ENCODE assay signal across 8 mouse cellular contexts in genomic region chr2:91953825-91954224, GRCm38 (mm10). TPM values are rescaled to one million over a fixed set of nuclear protein-coding genes. Genes with fewer than 3 reads are reported as not detected.
DNase-seq lines count a peak whose midpoint lies in the region; ATAC-seq and TF ChIP-seq lines count a peak whose summit lies in the region.

No protein-coding gene starts in this region.

- H3K9ac ChIP-seq in midbrain, embryonic 14.5 days (replicated peaks; ENCODE audit: low read length) = no peak overlapping the region
- H3K9ac ChIP-seq in embryonic facial prominence, embryonic 15.5 days = no peak overlapping the region
- H3K9ac ChIP-seq in intestine, postnatal 0 days (ENCODE audit: low read depth, low read length) = no peak overlapping the region
- H3K9ac ChIP-seq in lung, embryonic 14.5 days = no peak overlapping the region
- H3K9ac ChIP-seq in forebrain, embryonic 15.5 days (replicated peaks) = no peak overlapping the region

- WGBS in midbrain, embryonic 10.5 days = 29% methylated on average over 5 of the region's 5 CpGs
- WGBS in midbrain, embryonic 14.5 days = 28% methylated on average over 5 of the region's 5 CpGs
- 24% methylated on average over 5 of the region's 5 CpGs for WGBS in embryonic facial prominence, embryonic 15.5 days
- WGBS in intestine, postnatal 0 days = 10% methylated on average over 5 of the region's 5 CpGs
- WGBS in lung, embryonic 14.5 days = 21% methylated on average over 5 of the region's 5 CpGs
- WGBS in forebrain, embryonic 15.5 days = 22% methylated on average over 5 of the region's 5 CpGs

- intact Hi-C loops in left cerebral cortex, postnatal 4 days (cut with DNase I) = no loop called here
- intact Hi-C loops in left cerebral cortex, postnatal 14 days (cut with DNase I) = no loop called here

- TF ChIP-seq CTCF in intestine, postnatal 0 days (IDR thresholded peaks at IDR 0.05; ENCODE audit: low read depth) = peak; percentile 34; the same call in 1 of the 2 replicates
- peak; percentile 11; the same call in 1 of the 2 replicates for TF ChIP-seq CTCF in lung, embryonic 14.5 days (IDR thresholded peaks at IDR 0.05; ENCODE audit: low read depth)

- H3K4me3 ChIP-seq in midbrain, embryonic 10.5 days = no peak overlapping the region
- H3K4me3 ChIP-seq in midbrain, embryonic 14.5 days (replicated peaks; ENCODE audit: low read depth, low read length) = no peak overlapping the region
- no peak overlapping the region for H3K4me3 ChIP-seq in embryonic facial prominence, embryonic 15.5 days (replicated peaks)
- H3K4me3 ChIP-seq in intestine, postnatal 0 days (ENCODE audit: low read depth, low read length) = no peak overlapping the region
- no peak overlapping the region for H3K4me3 ChIP-seq in lung, embryonic 14.5 days (ENCODE audit: low read depth, low read length)
- no peak overlapping the region for H3K4me3 ChIP-seq in forebrain, embryonic 15.5 days

- no peak for DNase-seq in midbrain, embryonic 10.5 days (ENCODE audit: low spot score)
- no peak for DNase-seq in midbrain, embryonic 14.5 days
- peak; percentile 81 for DNase-seq in lung, embryonic 14.5 days
- DNase-seq in left cerebral cortex, postnatal 4 days = no peak
- no peak for DNase-seq in left cerebral cortex, postnatal 14 days (ENCODE audit: low spot score in 2 of 2)

- no peak overlapping the region for H3K4me2 ChIP-seq in midbrain, embryonic 14.5 days (ENCODE audit: low read length)
- no peak overlapping the region for H3K4me2 ChIP-seq in embryonic facial prominence, embryonic 15.5 days (replicated peaks)
- 0 out of 2 replicates have a peak overlapping the region, but pooled peaks have one; percentile 4 for H3K4me2 ChIP-seq in intestine, postnatal 0 days (replicated peaks; ENCODE audit: low read depth)
- H3K4me2 ChIP-seq in lung, embryonic 14.5 days = no peak overlapping the region
- H3K4me2 ChIP-seq in forebrain, embryonic 15.5 days (replicated peaks) = no peak overlapping the region

- peaks cover 42% of the 10 kb centered on the region for H3K4me1 ChIP-seq in midbrain, embryonic 10.5 days
- H3K4me1 ChIP-seq in midbrain, embryonic 14.5 days (ENCODE audit: control insufficient read depth, insufficient read depth, low read length) = peaks cover 25% of the 10 kb centered on the region
- H3K4me1 ChIP-seq in embryonic facial prominence, embryonic 15.5 days = peaks cover 63% of the 10 kb centered on the region
- peaks cover 16% of the 10 kb centered on the region; the same call in 1 of the 2 replicates for H3K4me1 ChIP-seq in intestine, postnatal 0 days (replicated peaks; ENCODE audit: control insufficient read depth, insufficient read depth, low read length)
- peaks cover 52% of the 10 kb centered on the region for H3K4me1 ChIP-seq in lung, embryonic 14.5 days (ENCODE audit: insufficient read depth)
- H3K4me1 ChIP-seq in forebrain, embryonic 15.5 days = peaks cover 58% of the 10 kb centered on the region

- ATAC-seq in midbrain, embryonic 14.5 days (ENCODE audit: low FRiP score, low TSS enrichment) = no peak
- ATAC-seq in embryonic facial prominence, embryonic 15.5 days (ENCODE audit: insufficient number of reproducible peaks, low FRiP score, low TSS enrichment, low read depth) = no peak
- no peak for ATAC-seq in intestine, postnatal 0 days
- ATAC-seq in lung, embryonic 14.5 days (ENCODE audit: insufficient read depth) = peak; percentile 36
- ATAC-seq in forebrain, embryonic 15.5 days (replicated peaks) = no peak

- H3K27ac ChIP-seq in midbrain, embryonic 10.5 days (replicated peaks) = 0 out of 2 replicates have a peak overlapping the region, but pooled peaks have one; percentile 18
- no peak overlapping the region for H3K27ac ChIP-seq in midbrain, embryonic 14.5 days (replicated peaks; ENCODE audit: low read depth, low read length)
- 0 out of 2 replicates have a peak overlapping the region, but pooled peaks have one; percentile 39 for H3K27ac ChIP-seq in embryonic facial prominence, embryonic 15.5 days (replicated peaks)
- H3K27ac ChIP-seq in intestine, postnatal 0 days (ENCODE audit: low read depth, low read length) = no peak overlapping the region; the same call in 1 of the 2 replicates
- H3K27ac ChIP-seq in lung, embryonic 14.5 days (ENCODE audit: low read depth) = peak overlapping the region; percentile 66; the same call in 1 of the 2 replicates
- no peak overlapping the region for H3K27ac ChIP-seq in forebrain, embryonic 15.5 days (replicated peaks)

- no peaks in the 10 kb centered on the region for H3K9me3 ChIP-seq in midbrain, embryonic 10.5 days (replicated peaks)
- no peaks in the 10 kb centered on the region for H3K9me3 ChIP-seq in midbrain, embryonic 14.5 days (ENCODE audit: control insufficient read depth, low read length)
- no peaks in the 10 kb centered on the region for H3K9me3 ChIP-seq in embryonic facial prominence, embryonic 15.5 days (replicated peaks)
- H3K9me3 ChIP-seq in intestine, postnatal 0 days (ENCODE audit: control insufficient read depth) = no peaks in the 10 kb centered on the region
- H3K9me3 ChIP-seq in lung, embryonic 14.5 days (ENCODE audit: low read depth, low read length) = no peaks in the 10 kb centered on the region
- H3K9me3 ChIP-seq in forebrain, embryonic 15.5 days = no peaks in the 10 kb centered on the region

- no peaks in the 10 kb centered on the region for H3K27me3 ChIP-seq in midbrain, embryonic 10.5 days (ENCODE audit: low read depth, poor library complexity, severe bottlenecking)
- no peaks in the 10 kb centered on the region for H3K27me3 ChIP-seq in midbrain, embryonic 14.5 days (ENCODE audit: control insufficient read depth, insufficient read depth, low read length)
- H3K27me3 ChIP-seq in embryonic facial prominence, embryonic 15.5 days = no peaks in the 10 kb centered on the region
- no peaks in the 10 kb centered on the region for H3K27me3 ChIP-seq in intestine, postnatal 0 days (replicated peaks; ENCODE audit: control insufficient read depth, insufficient read depth, low read length)
- no peaks in the 10 kb centered on the region for H3K27me3 ChIP-seq in lung, embryonic 14.5 days (ENCODE audit: insufficient read depth, low read length)
- no peaks in the 10 kb centered on the region for H3K27me3 ChIP-seq in forebrain, embryonic 15.5 days

- 0 out of 2 replicates have a peak, but pooled peaks cover 3% of the 10 kb centered on the region for H3K36me3 ChIP-seq in midbrain, embryonic 10.5 days
- H3K36me3 ChIP-seq in midbrain, embryonic 14.5 days (ENCODE audit: control insufficient read depth, insufficient read depth, low read length) = no peaks in the 10 kb centered on the region
- H3K36me3 ChIP-seq in embryonic facial prominence, embryonic 15.5 days = no peaks in the 10 kb centered on the region
- H3K36me3 ChIP-seq in intestine, postnatal 0 days (ENCODE audit: control insufficient read depth, insufficient read depth) = no peaks in the 10 kb centered on the region; the same call in 1 of the 2 replicates
- H3K36me3 ChIP-seq in lung, embryonic 14.5 days (ENCODE audit: insufficient read depth) = 0 out of 2 replicates have a peak, but pooled peaks cover 2% of the 10 kb centered on the region
- no peaks in the 10 kb centered on the region for H3K36me3 ChIP-seq in forebrain, embryonic 15.5 days

RNA-seq across cellular contexts. Expression of gene Gm9821, which starts 8.3 kb away (rescaled TPM):
- 0.12 and 0.19 TPM in 2 replicates for polyA plus RNA-seq in midbrain, embryonic 10.5 days (2016; fragmentation: Nextera tagmentation; extraction: Ambion mirVana)
- polyA plus RNA-seq in midbrain, embryonic 14.5 days (2014; fragmentation: Nextera tagmentation; extraction: Ambion mirVana) = 0.14 and 0.26 TPM in 2 replicates
- 0.67 and 0.79 TPM in 2 replicates for polyA plus RNA-seq in embryonic facial prominence, embryonic 15.5 days (2015; fragmentation: Nextera tagmentation; extraction: Ambion mirVana)
- 0.21 and 0.30 TPM in 2 replicates for polyA plus RNA-seq in intestine, postnatal 0 days (2015; fragmentation: Nextera tagmentation; extraction: Ambion mirVana)
- polyA plus RNA-seq in lung, embryonic 14.5 days (2014; fragmentation: Nextera tagmentation; extraction: Ambion mirVana) = 0.34 and 1.1 TPM in 2 replicates
- not detected for total RNA-seq in left cerebral cortex, postnatal 4 days (2021)
- not detected for total RNA-seq in left cerebral cortex, postnatal 14 days (2021)
- 0.15 and 0.32 TPM in 2 replicates for polyA plus RNA-seq in forebrain, embryonic 15.5 days (2015; fragmentation: Nextera tagmentation; extraction: Ambion mirVana)

RNA-seq across cellular contexts. Expression of gene Mdk, which starts 21.7 kb away (rescaled TPM):
- 1,290 and 1,659 TPM in 2 replicates for polyA plus RNA-seq in midbrain, embryonic 10.5 days (2016; fragmentation: Nextera tagmentation; extraction: Ambion mirVana)
- 131 and 196 TPM in 2 replicates for polyA plus RNA-seq in midbrain, embryonic 14.5 days (2014; fragmentation: Nextera tagmentation; extraction: Ambion mirVana)
- polyA plus RNA-seq in embryonic facial prominence, embryonic 15.5 days (2015; fragmentation: Nextera tagmentation; extraction: Ambion mirVana) = 879 and 898 TPM in 2 replicates
- polyA plus RNA-seq in intestine, postnatal 0 days (2015; fragmentation: Nextera tagmentation; extraction: Ambion mirVana) = 119 and 128 TPM in 2 replicates
- 1,044 and 1,097 TPM in 2 replicates for polyA plus RNA-seq in lung, embryonic 14.5 days (2014; fragmentation: Nextera tagmentation; extraction: Ambion mirVana)
- 10 to 100 TPM; 40.6 to 45.4 TPM for total RNA-seq in left cerebral cortex, postnatal 4 days (2021)
- 10 to 100 TPM; 24.9 to 26.3 TPM for total RNA-seq in left cerebral cortex, postnatal 14 days (2021)
- polyA plus RNA-seq in forebrain, embryonic 15.5 days (2015; fragmentation: Nextera tagmentation; extraction: Ambion mirVana) = 347 and 357 TPM in 2 replicates

RNA-seq across cellular contexts. Expression of gene Dgkz, which starts 21.8 kb away (rescaled TPM):
- 28.3 and 35.0 TPM in 2 replicates for polyA plus RNA-seq in midbrain, embryonic 10.5 days (2016; fragmentation: Nextera tagmentation; extraction: Ambion mirVana)
- 27.5 and 32.0 TPM in 2 replicates for polyA plus RNA-seq in midbrain, embryonic 14.5 days (2014; fragmentation: Nextera tagmentation; extraction: Ambion mirVana)
- 36.3 and 39.9 TPM in 2 replicates for polyA plus RNA-seq in embryonic facial prominence, embryonic 15.5 days (2015; fragmentation: Nextera tagmentation; extraction: Ambion mirVana)
- polyA plus RNA-seq in intestine, postnatal 0 days (2015; fragmentation: Nextera tagmentation; extraction: Ambion mirVana) = 53.2 and 56.8 TPM in 2 replicates
- 59.2 and 63.9 TPM in 2 replicates for polyA plus RNA-seq in lung, embryonic 14.5 days (2014; fragmentation: Nextera tagmentation; extraction: Ambion mirVana)
- 100 to 1,000 TPM; 134 to 158 TPM for total RNA-seq in left cerebral cortex, postnatal 4 days (2021)
- 100 to 1,000 TPM; 342 to 377 TPM for total RNA-seq in left cerebral cortex, postnatal 14 days (2021)
- 27.6 and 28.2 TPM in 2 replicates for polyA plus RNA-seq in forebrain, embryonic 15.5 days (2015; fragmentation: Nextera tagmentation; extraction: Ambion mirVana)

RNA-seq across cellular contexts. Expression of gene Chrm4, which starts 26.8 kb away (rescaled TPM):
- polyA plus RNA-seq in midbrain, embryonic 10.5 days (2016; fragmentation: Nextera tagmentation; extraction: Ambion mirVana) = 0.81 and 1.0 TPM in 2 replicates
- 0.34 and 0.65 TPM in 2 replicates for polyA plus RNA-seq in midbrain, embryonic 14.5 days (2014; fragmentation: Nextera tagmentation; extraction: Ambion mirVana)
- 0.25 and 0.49 TPM in 2 replicates for polyA plus RNA-seq in embryonic facial prominence, embryonic 15.5 days (2015; fragmentation: Nextera tagmentation; extraction: Ambion mirVana)
- polyA plus RNA-seq in intestine, postnatal 0 days (2015; fragmentation: Nextera tagmentation; extraction: Ambion mirVana) = 0.24 and 0.26 TPM in 2 replicates
- 0.22 and 0.33 TPM in 2 replicates for polyA plus RNA-seq in lung, embryonic 14.5 days (2014; fragmentation: Nextera tagmentation; extraction: Ambion mirVana)
- 10 to 100 TPM; 10.8 to 12.2 TPM for total RNA-seq in left cerebral cortex, postnatal 4 days (2021)
- 10 to 100 TPM; 37.3 to 42.0 TPM for total RNA-seq in left cerebral cortex, postnatal 14 days (2021)
- 1.5 and 1.8 TPM in 2 replicates for polyA plus RNA-seq in forebrain, embryonic 15.5 days (2015; fragmentation: Nextera tagmentation; extraction: Ambion mirVana)

Comparison
In these comparisons a context has a peak if more than half of its experiments do, and no peak if none do; other contexts are left out.
1. H3K27ac ChIP-seq: peak in midbrain, embryonic 10.5 days (single experiment), embryonic facial prominence, embryonic 15.5 days (single experiment) and lung, embryonic 14.5 days (single experiment); none in midbrain, embryonic 14.5 days (single experiment), intestine, postnatal 0 days (single experiment) and forebrain, embryonic 15.5 days (single experiment).